ENCODE assay signal across 26 mouse cellular contexts in genomic region chr16:43390387-43390786, GRCm38 (mm10).
"Had no signal": no experiment of that assay in that cellular context is flagged by ENCODE, and none has a peak within 500 bp of the region (broad histone marks: within the 10 kb centered on the region; RNA-seq: fewer than 3 reads in every experiment).

No protein-coding gene starts in this region.

- H3K36me3 ChIP-seq: embryonic facial prominence, embryonic 10.5 days; embryonic facial prominence, embryonic 12.5 days; embryonic facial prominence, embryonic 13.5 days; embryonic facial prominence, embryonic 15.5 days; forebrain, embryonic 10.5 days; forebrain, embryonic 12.5 days; forebrain, embryonic 15.5 days had no signal

- H3K27ac ChIP-seq: embryonic facial prominence, embryonic 10.5 days; embryonic facial prominence, embryonic 12.5 days; embryonic facial prominence, embryonic 13.5 days; embryonic facial prominence, embryonic 15.5 days; forebrain, embryonic 10.5 days; forebrain, embryonic 12.5 days; forebrain, embryonic 13.5 days; forebrain, embryonic 15.5 days; gastrocnemius, adult 2 months; heart, adult 2 months had no signal

- DNase-seq: cerebellum, adult 9-10 months; cerebellum, adult 9-11 months; cerebellum, postnatal 10 days; cerebellum, postnatal 14 days; cerebellum, postnatal 25 days; cerebellum, postnatal 36 days; embryo, embryonic 11 days; forebrain, postnatal 0 days; gastrocnemius, adult 2 months; gastrocnemius, postnatal 10 days; gastrocnemius, postnatal 14 days; gastrocnemius, postnatal 25 days; gastrocnemius, postnatal 36 days; heart, adult 18-20 months; heart, adult 2 months had no signal

- H3K9ac ChIP-seq: embryonic facial prominence, embryonic 12.5 days; embryonic facial prominence, embryonic 13.5 days; embryonic facial prominence, embryonic 15.5 days; forebrain, embryonic 12.5 days; forebrain, embryonic 13.5 days; forebrain, embryonic 15.5 days; forebrain, postnatal 0 days had no signal

- H3K9me3 ChIP-seq: embryonic facial prominence, embryonic 10.5 days; embryonic facial prominence, embryonic 12.5 days; embryonic facial prominence, embryonic 13.5 days; embryonic facial prominence, embryonic 15.5 days; forebrain, embryonic 10.5 days; forebrain, embryonic 12.5 days; forebrain, embryonic 13.5 days; forebrain, embryonic 15.5 days had no signal

- H3K4me2 ChIP-seq: embryonic facial prominence, embryonic 12.5 days; embryonic facial prominence, embryonic 13.5 days; embryonic facial prominence, embryonic 15.5 days; forebrain, embryonic 12.5 days; forebrain, embryonic 13.5 days; forebrain, embryonic 15.5 days had no signal

- H3K4me3 ChIP-seq: embryonic facial prominence, embryonic 10.5 days; embryonic facial prominence, embryonic 12.5 days; embryonic facial prominence, embryonic 13.5 days; embryonic facial prominence, embryonic 15.5 days; erythroblast, embryonic 14.5 days; forebrain, embryonic 10.5 days; forebrain, embryonic 12.5 days; forebrain, embryonic 13.5 days; forebrain, embryonic 15.5 days; gastrocnemius, adult 2 months; heart, adult 2 months had no signal

- H3K4me1 ChIP-seq: embryonic facial prominence, embryonic 12.5 days; embryonic facial prominence, embryonic 13.5 days; embryonic facial prominence, embryonic 15.5 days; forebrain, embryonic 10.5 days had no signal

- H3K27me3 ChIP-seq: embryonic facial prominence, embryonic 12.5 days; embryonic facial prominence, embryonic 13.5 days; embryonic facial prominence, embryonic 15.5 days; forebrain, embryonic 12.5 days; forebrain, embryonic 13.5 days; forebrain, embryonic 15.5 days had no signal

- ATAC-seq: forebrain, embryonic 13.5 days; forebrain, embryonic 14.5 days; forebrain, embryonic 15.5 days; forebrain, embryonic 16.5 days; forebrain, postnatal 0 days had no signal
